Mouse (Mus musculus): ENCODE measurements around the gene Ttc7b. TPM values are rescaled to one million over a fixed set of nuclear protein-coding genes. Genes with fewer than 3 reads are reported as not detected.

Ttc7b gene
- polyA plus RNA-seq, 1 experiment, result 0.13 TPM

GRCm38 (mm10) chr12:100515493-100515892 lies 5.1 kb downstream of the Ttc7b start:
- Histone ChIP-seq H3K9me3 (ENCODE audit: control insufficient read depth, low read length) (no peaks in the 10 kb centered on the region; the same call in 1 of the 2 replicates), H3K4me3 (replicated peaks) (no peak overlapping the region), H3K4me1 (ENCODE audit: control insufficient read depth) (peaks cover 13% of the 10 kb centered on the region), H3K36me3 (ENCODE audit: control insufficient read depth) (no peaks in the 10 kb centered on the region), H3K27me3 (ENCODE audit: control insufficient read depth) (peaks cover 19% of the 10 kb centered on the region)
- TF ChIP-seq TAL1 (IDR thresholded peaks at IDR 0.05; ENCODE audit: low read length) (no peak), GATA1 (IDR thresholded peaks at IDR 0.05; ENCODE audit: low read length) (no peak)

GRCm38 (mm10) chr12:100514611-100515010 lies 6.0 kb downstream of the Ttc7b start:
- Histone ChIP-seq H3K4me1 (ENCODE audit: control insufficient read depth) (peaks cover 7% of the 10 kb centered on the region), H3K27me3 (ENCODE audit: control insufficient read depth) (peaks cover 10% of the 10 kb centered on the region), H3K4me3 (replicated peaks) (no peak overlapping the region), H3K9me3 (ENCODE audit: control insufficient read depth, low read length) (no peaks in the 10 kb centered on the region; the same call in 1 of the 2 replicates), H3K36me3 (ENCODE audit: control insufficient read depth) (no peaks in the 10 kb centered on the region)
- TF ChIP-seq GATA1 (IDR thresholded peaks at IDR 0.05; ENCODE audit: low read length), result no peak
- TF ChIP-seq TAL1 (IDR thresholded peaks at IDR 0.05; ENCODE audit: low read length), result no peak

GRCm38 (mm10) chr12:100513131-100513530 lies 7.5 kb downstream of the Ttc7b start:
- TF ChIP-seq TAL1 (IDR thresholded peaks at IDR 0.05; ENCODE audit: low read length) (no peak), GATA1 (IDR thresholded peaks at IDR 0.05; ENCODE audit: low read length) (no peak)
- Histone ChIP-seq H3K36me3 (ENCODE audit: control insufficient read depth) (no peaks in the 10 kb centered on the region), H3K4me3 (replicated peaks) (no peak overlapping the region), H3K4me1 (ENCODE audit: control insufficient read depth) (peaks cover 6% of the 10 kb centered on the region), H3K9me3 (ENCODE audit: control insufficient read depth, low read length) (no peaks in the 10 kb centered on the region; the same call in 1 of the 2 replicates), H3K27me3 (ENCODE audit: control insufficient read depth) (no peaks in the 10 kb centered on the region)

DNA sequence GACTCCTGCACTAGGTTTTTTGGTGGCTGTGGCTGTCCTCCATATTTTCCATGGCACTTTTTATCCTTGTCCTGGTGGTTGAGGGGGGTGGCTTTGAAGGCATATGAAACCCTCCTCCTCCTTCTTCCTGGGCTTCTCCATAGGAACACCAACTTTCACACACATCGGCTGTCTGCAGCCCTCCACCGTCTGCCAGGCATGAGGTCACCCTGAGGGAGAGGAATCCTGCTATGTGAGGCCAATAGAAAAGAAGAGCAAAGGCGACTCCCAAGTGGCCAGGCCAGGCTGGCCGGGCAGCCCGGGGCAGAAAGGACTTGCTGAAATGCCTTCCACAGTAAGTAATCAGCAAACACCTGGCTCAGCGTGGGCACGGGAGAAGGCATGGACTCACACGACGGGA lies 8.0 kb downstream of the Ttc7b start:
- Histone ChIP-seq H3K4me3 (replicated peaks) (no peak overlapping the region), H3K9me3 (ENCODE audit: control insufficient read depth, low read length) (no peaks in the 10 kb centered on the region; the same call in 1 of the 2 replicates), H3K4me1 (ENCODE audit: control insufficient read depth) (peaks cover 1% of the 10 kb centered on the region; the same call in 1 of the 2 replicates), H3K27me3 (ENCODE audit: control insufficient read depth) (no peaks in the 10 kb centered on the region), H3K36me3 (ENCODE audit: control insufficient read depth) (no peaks in the 10 kb centered on the region)
- TF ChIP-seq GATA1 (IDR thresholded peaks at IDR 0.05; ENCODE audit: low read length) (no peak), TAL1 (IDR thresholded peaks at IDR 0.05; ENCODE audit: low read length) (no peak)

DNA sequence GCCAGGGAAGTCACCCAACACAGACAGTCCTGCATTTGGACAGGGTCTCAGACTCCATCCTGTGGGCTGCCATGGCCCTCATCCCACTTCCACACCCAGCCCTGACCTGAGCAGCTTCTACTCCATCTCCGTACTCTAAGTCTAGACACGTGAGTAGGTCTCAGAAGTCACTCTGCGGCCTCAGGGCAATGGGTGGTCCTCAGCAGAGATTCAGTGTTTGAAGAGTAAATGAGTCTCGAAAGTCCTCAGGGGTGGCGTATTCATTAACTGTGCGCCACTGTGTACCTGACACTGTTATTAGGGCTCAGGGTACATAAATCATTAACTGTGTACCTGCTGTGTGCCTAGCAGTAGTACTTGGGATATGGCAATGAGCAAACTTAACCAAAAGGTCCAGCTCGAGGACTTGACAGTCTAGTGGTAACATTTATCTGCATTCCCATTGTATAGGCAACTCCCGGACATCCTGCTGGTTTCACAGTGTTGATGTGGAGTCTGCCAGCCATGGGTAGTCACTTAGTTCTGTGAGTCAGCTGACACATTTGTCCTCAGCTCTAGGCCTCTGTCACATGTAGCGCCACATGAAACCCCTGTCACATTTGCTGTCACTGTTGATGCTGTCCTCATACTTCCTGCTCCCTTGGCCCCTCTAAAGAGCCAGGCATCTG lies 10.9 kb downstream of the Ttc7b start:
- no peak for TF ChIP-seq TAL1 (IDR thresholded peaks at IDR 0.05; ENCODE audit: low read length)
- TF ChIP-seq GATA1 (IDR thresholded peaks at IDR 0.05; ENCODE audit: low read length), result no peak
- H3K27me3 ChIP-seq (ENCODE audit: control insufficient read depth), result no peaks in the 10 kb centered on the region
- H3K4me1 ChIP-seq (ENCODE audit: control insufficient read depth), result peaks cover 2% of the 10 kb centered on the region
- no peak overlapping the region for H3K4me3 ChIP-seq (replicated peaks)
- no peaks in the 10 kb centered on the region for H3K36me3 ChIP-seq (ENCODE audit: control insufficient read depth)
- no peaks in the 10 kb centered on the region; the same call in 1 of the 2 replicates for H3K9me3 ChIP-seq (ENCODE audit: control insufficient read depth, low read length)

DNA sequence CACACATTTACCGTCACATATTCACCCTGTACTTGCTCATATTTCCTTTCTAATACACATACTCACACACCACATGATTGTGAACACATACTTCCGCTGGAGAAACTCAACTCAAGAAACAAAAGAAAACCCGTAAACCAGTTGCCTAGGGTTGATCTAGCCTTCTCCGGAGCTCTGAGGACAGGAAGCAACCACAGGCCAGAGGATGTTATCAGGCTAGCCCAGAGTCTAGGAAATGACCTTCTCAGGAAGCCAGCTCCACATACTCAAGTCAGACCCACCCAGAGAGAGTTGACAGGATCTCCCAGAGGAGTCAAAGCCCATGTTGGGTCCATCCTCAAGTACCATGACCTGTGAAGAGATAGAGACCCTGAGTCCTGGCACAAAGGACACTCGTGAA lies 12.0 kb downstream of the Ttc7b start:
- H3K4me1 ChIP-seq (ENCODE audit: control insufficient read depth), result peaks cover 2% of the 10 kb centered on the region
- no peaks in the 10 kb centered on the region; the same call in 1 of the 2 replicates for H3K9me3 ChIP-seq (ENCODE audit: control insufficient read depth, low read length)
- no peaks in the 10 kb centered on the region for H3K27me3 ChIP-seq (ENCODE audit: control insufficient read depth)
- H3K4me3 ChIP-seq (replicated peaks), result no peak overlapping the region
- H3K36me3 ChIP-seq (ENCODE audit: control insufficient read depth), result no peaks in the 10 kb centered on the region
- TF ChIP-seq TAL1 (IDR thresholded peaks at IDR 0.05; ENCODE audit: low read length) (no peak), GATA1 (IDR thresholded peaks at IDR 0.05; ENCODE audit: low read length) (no peak)

- H3K4me3 ChIP-seq (replicated peaks), result no peak overlapping the region
- peaks cover 2% of the 10 kb centered on the region for H3K4me1 ChIP-seq (ENCODE audit: control insufficient read depth)
- H3K27me3 ChIP-seq (ENCODE audit: control insufficient read depth), result no peaks in the 10 kb centered on the region
- no peak for TF ChIP-seq GATA1 (IDR thresholded peaks at IDR 0.05; ENCODE audit: low read length)
- no peak for TF ChIP-seq TAL1 (IDR thresholded peaks at IDR 0.05; ENCODE audit: low read length)
- no peaks in the 10 kb centered on the region for H3K9me3 ChIP-seq (ENCODE audit: control insufficient read depth, low read length)
- H3K36me3 ChIP-seq (ENCODE audit: control insufficient read depth), result no peaks in the 10 kb centered on the region
Observed at GRCm38 (mm10) chr12:100505484-100505883, 15.1 kb downstream of the Ttc7b start.

DNA sequence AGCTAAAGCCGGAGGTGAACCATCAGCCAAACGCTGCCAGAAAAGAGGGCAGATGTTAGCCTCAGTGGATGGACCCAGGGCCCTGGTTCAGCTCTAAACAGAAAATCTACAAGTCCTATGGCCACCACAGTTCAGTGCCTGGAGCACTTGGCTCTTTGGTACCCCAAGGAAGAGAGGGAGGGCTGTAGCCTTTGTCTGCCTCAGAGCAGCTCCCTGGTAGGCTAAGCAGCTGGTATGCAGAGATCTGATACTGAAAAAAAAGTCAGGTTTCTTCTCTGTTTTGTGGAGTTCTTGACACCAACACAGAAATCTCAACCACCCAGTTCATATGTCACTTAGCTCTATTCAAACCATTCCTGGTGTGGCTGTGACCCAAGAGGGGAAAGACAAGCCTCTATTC lies 16.0 kb downstream of the Ttc7b start:
- H3K36me3 ChIP-seq (ENCODE audit: control insufficient read depth), result no peaks in the 10 kb centered on the region
- TF ChIP-seq GATA1 (IDR thresholded peaks at IDR 0.05; ENCODE audit: low read length), result no peak
- no peaks in the 10 kb centered on the region for H3K9me3 ChIP-seq (ENCODE audit: control insufficient read depth, low read length)
- no peaks in the 10 kb centered on the region for H3K27me3 ChIP-seq (ENCODE audit: control insufficient read depth)
- no peak overlapping the region for H3K4me3 ChIP-seq (replicated peaks)
- H3K4me1 ChIP-seq (ENCODE audit: control insufficient read depth), result peaks cover 2% of the 10 kb centered on the region

- H3K27me3 ChIP-seq (ENCODE audit: control insufficient read depth), result no peaks in the 10 kb centered on the region
- TF ChIP-seq GATA1 (IDR thresholded peaks at IDR 0.05; ENCODE audit: low read length) (no peak), TAL1 (IDR thresholded peaks at IDR 0.05; ENCODE audit: low read length) (no peak)
- H3K9me3 ChIP-seq (ENCODE audit: control insufficient read depth, low read length), result no peaks in the 10 kb centered on the region
- H3K4me1 ChIP-seq (ENCODE audit: control insufficient read depth), result peaks cover 2% of the 10 kb centered on the region
- H3K36me3 ChIP-seq (ENCODE audit: control insufficient read depth), result no peaks in the 10 kb centered on the region
- H3K4me3 ChIP-seq (replicated peaks), result no peak overlapping the region
Observed at GRCm38 (mm10) chr12:100503659-100504058, 17.0 kb downstream of the Ttc7b start.

DNA sequence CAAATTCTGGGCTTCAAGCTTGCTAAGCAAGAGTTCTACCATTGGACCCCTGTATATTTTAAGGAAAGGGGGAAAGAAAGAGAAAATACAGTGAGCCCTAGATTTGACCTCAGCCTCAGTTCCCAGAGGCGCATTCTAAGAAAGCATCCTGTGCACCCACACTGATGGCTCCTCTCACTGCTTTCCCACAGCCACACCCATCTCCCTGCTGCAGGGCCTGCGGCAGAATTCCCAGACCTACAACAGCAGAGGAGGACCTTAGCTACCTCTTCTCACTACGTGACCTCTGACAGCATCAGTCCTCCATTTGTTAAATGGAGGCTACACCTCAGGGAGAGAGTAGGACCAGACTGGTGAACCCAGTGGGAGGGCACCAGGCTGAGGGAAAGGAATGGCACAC lies 18.1 kb downstream of the Ttc7b start:
- no peaks in the 10 kb centered on the region for H3K27me3 ChIP-seq (ENCODE audit: control insufficient read depth)
- no peaks in the 10 kb centered on the region for H3K36me3 ChIP-seq (ENCODE audit: control insufficient read depth)
- H3K4me1 ChIP-seq (ENCODE audit: control insufficient read depth), result peaks cover 2% of the 10 kb centered on the region
- no peak overlapping the region for H3K4me3 ChIP-seq (replicated peaks)
- no peaks in the 10 kb centered on the region for H3K9me3 ChIP-seq (ENCODE audit: control insufficient read depth, low read length)
- no peak for TF ChIP-seq GATA1 (IDR thresholded peaks at IDR 0.05; ENCODE audit: low read length)
- no peak for TF ChIP-seq TAL1 (IDR thresholded peaks at IDR 0.05; ENCODE audit: low read length)

Data from erythroblast, embryonic 14.5 days (primary cell).